Mouse (Mus musculus) ES-E14 (cell line): ENCODE data around the gene Cep95.

Experiments used
- CHD2 ChIP-seq: IDR thresholded peaks from 2 replicates; pipeline ENCODE4 v1.6.1; 2014; ENCODE audit warnings: mild to moderate bottlenecking, low read depth, low read length, inconsistent platforms
- HCFC1 ChIP-seq: IDR thresholded peaks from 2 replicates; pipeline ENCODE4 v1.6.1; 2012; ENCODE audit warnings: low read length, inconsistent platforms, borderline replicate concordance; ENCODE audit not compliant: insufficient read depth
- MAFK ChIP-seq: IDR thresholded peaks from 2 replicates; pipeline ENCODE4 v1.6.1; 2014; ENCODE audit warnings: mild to moderate bottlenecking, low read depth, low read length, inconsistent platforms; ENCODE audit not compliant: insufficient read depth
- ZC3H11A ChIP-seq: IDR thresholded peaks from 2 replicates; pipeline ENCODE4 v1.6.1; 2012; ENCODE audit warnings: low read depth, mild to moderate bottlenecking, inconsistent platforms, low read length, borderline replicate concordance
- ZNF384 ChIP-seq: IDR thresholded peaks from 2 replicates; pipeline ENCODE4 v1.6.1; 2012; ENCODE audit warnings: low read depth, low read length, inconsistent platforms

- TF ChIP-seq ZC3H11A, result no peak
- no peak for TF ChIP-seq MAFK
- TF ChIP-seq ZNF384, result no peak
- no peak for TF ChIP-seq CHD2
- TF ChIP-seq HCFC1, result no peak
Measured at GRCm38 (mm10) chr11:106814601-106815320, 25.7 kb downstream of the Cep95 start.
